Mouse (Mus musculus): ENCODE measurements around the gene Sdhaf4. TPM values are rescaled to one million over a fixed set of nuclear protein-coding genes. Genes with fewer than 3 reads are reported as not detected.
A peak's percentile ranks its signal among the peaks of the same experiment; 100 is the strongest.

The Sdhaf4 gene
- 46.4 and 50.7 TPM in 2 replicates for polyA plus RNA-seq (2016; fragmentation: Nextera tagmentation; extraction: Ambion mirVana)

GRCm38 (mm10) chr1:24005070-24005804 lies at the start of gene Sdhaf4:
Gene Sdhaf4, minus strand, starts transcription at chr1:24005656.
- H3K27me3 ChIP-seq (replicated peaks): no peaks in the 10 kb centered on the region
- ATAC-seq: peak; percentile 98
- H3K4me3 ChIP-seq: peak within 1 kb of the TSS; percentile 83
- no peaks in the 10 kb centered on the region for H3K9me3 ChIP-seq (replicated peaks)
- peaks cover 29% of the 10 kb centered on the region for H3K36me3 ChIP-seq
- peak within 1 kb of the TSS; percentile 90 for H3K9ac ChIP-seq
- H3K4me1 ChIP-seq: peaks cover 9% of the 10 kb centered on the region
- 1% methylated on average over 47 of the region's 47 CpGs for WGBS (ENCODE audit: insufficient replicate concordance)
- H3K27ac ChIP-seq: peak within 1 kb of the TSS; percentile 76
- H3K4me2 ChIP-seq: peak within 1 kb of the TSS; percentile 72

DNA sequence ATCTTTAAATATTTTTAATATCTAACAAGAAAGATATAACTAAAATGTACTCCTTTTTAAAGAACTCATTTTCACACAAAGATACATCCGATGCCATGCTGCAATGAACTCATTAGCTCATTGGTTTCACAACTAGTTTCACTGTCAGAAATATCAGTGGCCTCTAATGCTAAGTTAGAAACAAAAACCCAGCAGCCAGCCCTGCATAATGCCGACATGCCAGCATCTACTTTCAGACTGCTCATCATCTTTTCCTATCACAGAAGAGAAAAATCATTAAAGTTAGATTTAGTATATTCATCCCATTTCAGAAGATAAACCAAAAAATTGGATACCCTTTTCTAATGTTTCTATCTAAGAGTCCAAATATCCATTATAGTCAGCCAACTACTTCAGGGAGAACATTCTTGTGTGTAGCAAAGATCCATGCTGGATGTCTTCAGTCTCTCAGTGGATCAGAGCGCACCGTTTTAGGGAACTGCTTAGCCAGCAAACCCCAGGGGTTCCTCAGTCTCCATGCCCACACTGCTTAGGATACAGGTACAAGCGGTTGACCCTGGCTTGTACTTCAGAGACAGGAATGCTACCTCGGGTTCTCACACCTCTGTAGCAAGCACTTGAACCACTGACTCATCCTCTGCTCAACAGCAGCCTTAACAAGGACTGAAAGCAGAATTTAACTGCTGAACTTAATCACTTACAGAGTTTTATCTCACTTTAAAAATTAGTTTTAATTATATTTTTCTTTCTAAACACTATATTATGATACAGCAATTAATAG lies 41.5 kb upstream of the Sdhaf4 start:
- no peaks in the 10 kb centered on the region for H3K36me3 ChIP-seq
- ATAC-seq: no peak
- no peaks in the 10 kb centered on the region for H3K9me3 ChIP-seq (replicated peaks)
- H3K9ac ChIP-seq: no peak overlapping the region
- no peak overlapping the region for H3K4me3 ChIP-seq
- no peak overlapping the region for H3K4me2 ChIP-seq
- WGBS (ENCODE audit: insufficient replicate concordance): 62% methylated on average over 6 of the region's 6 CpGs
- H3K27ac ChIP-seq: no peak overlapping the region
- H3K27me3 ChIP-seq (replicated peaks): no peaks in the 10 kb centered on the region
- H3K4me1 ChIP-seq: no peaks in the 10 kb centered on the region

GRCm38 (mm10) chr1:24045627-24046026 lies 40.2 kb upstream of the Sdhaf4 start:
- Histone ChIP-seq H3K36me3 (no peaks in the 10 kb centered on the region), H3K27ac (no peak overlapping the region), H3K4me2 (no peak overlapping the region), H3K4me1 (no peaks in the 10 kb centered on the region), H3K9me3 (replicated peaks) (no peaks in the 10 kb centered on the region), H3K4me3 (no peak overlapping the region), H3K9ac (no peak overlapping the region), H3K27me3 (replicated peaks) (no peaks in the 10 kb centered on the region)
- 68% methylated on average over 5 of the region's 5 CpGs for WGBS (ENCODE audit: insufficient replicate concordance)
- no peak for ATAC-seq

DNA sequence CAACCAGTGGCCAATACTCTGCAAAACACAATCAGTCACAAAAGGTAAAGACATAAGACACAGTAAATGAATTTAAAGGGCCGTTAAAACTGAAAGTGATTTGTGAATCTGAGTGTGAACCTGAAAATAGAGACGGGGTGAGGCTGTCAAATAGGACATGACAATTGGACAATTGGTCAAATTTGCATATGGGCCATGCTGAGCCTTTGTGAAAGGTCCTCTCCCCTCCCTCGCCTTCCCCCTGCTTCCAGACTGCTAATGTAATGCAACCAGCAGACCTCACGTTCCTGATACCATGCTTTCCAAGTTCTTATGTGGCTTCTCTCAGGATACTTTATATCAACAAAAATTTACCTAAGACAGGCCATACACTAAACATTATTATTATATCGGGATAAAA lies 37.6 kb upstream of the Sdhaf4 start:
- Histone ChIP-seq H3K27me3 (replicated peaks) (no peaks in the 10 kb centered on the region), H3K4me2 (no peak overlapping the region), H3K4me3 (no peak overlapping the region), H3K9me3 (replicated peaks) (no peaks in the 10 kb centered on the region), H3K27ac (no peak overlapping the region), H3K9ac (no peak overlapping the region), H3K36me3 (no peaks in the 10 kb centered on the region), H3K4me1 (no peaks in the 10 kb centered on the region)
- ATAC-seq: no peak
- WGBS (ENCODE audit: insufficient replicate concordance): 62% methylated on average over 5 of the region's 5 CpGs

DNA sequence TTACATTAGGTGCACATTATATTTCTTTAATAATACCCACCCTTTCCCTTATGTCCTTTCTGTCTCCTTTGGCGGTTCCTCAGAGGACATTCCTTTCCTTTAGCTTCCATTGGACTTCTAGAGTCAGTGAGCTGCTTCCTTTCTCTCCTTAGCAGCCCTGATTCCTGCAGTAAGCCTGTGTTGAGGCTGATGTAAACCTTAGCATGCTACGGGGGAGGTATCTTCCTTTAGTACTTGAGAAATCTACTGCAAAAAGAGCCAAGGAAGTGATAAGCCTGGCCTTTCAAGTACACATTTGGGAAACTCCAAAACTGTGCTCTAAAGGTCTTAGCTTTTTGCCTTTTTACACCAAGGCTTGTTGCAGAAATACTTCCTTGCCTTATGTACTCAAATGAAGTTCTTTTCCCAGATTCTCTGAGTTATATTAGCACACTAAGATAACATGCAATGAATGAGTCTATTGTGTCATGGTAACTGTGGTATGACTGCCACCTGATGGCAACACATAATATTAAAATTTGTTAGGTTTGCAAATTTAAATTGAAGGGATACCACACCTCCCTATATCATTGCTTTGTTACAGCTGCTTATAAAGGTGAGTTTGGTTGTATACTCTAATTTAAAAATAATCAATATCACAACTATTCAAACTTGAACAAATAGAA lies 28.4 kb upstream of the Sdhaf4 start:
- ATAC-seq: no peak
- H3K9ac ChIP-seq: no peak overlapping the region

GRCm38 (mm10) chr1:24010821-24011220 lies 5.4 kb upstream of the Sdhaf4 start:
- no peak overlapping the region for H3K4me3 ChIP-seq
- H3K4me1 ChIP-seq: no peaks in the 10 kb centered on the region
- 70% methylated on average over 6 of the region's 6 CpGs for WGBS (ENCODE audit: insufficient replicate concordance)
- no peaks in the 10 kb centered on the region for H3K9me3 ChIP-seq (replicated peaks)
- H3K27ac ChIP-seq: no peak overlapping the region
- no peak overlapping the region for H3K9ac ChIP-seq
- no peak overlapping the region for H3K4me2 ChIP-seq
- no peaks in the 10 kb centered on the region for H3K27me3 ChIP-seq (replicated peaks)
- H3K36me3 ChIP-seq: 0 out of 2 replicates have a peak, but pooled peaks cover 3% of the 10 kb centered on the region
- ATAC-seq: no peak

More for the DNA sequence above, 28.4 kb upstream of the Sdhaf4 start:
- Histone ChIP-seq H3K4me3 (no peak overlapping the region), H3K36me3 (no peaks in the 10 kb centered on the region; the same call in 1 of the 2 replicates), H3K27me3 (replicated peaks) (no peaks in the 10 kb centered on the region), H3K27ac (no peak overlapping the region), H3K9me3 (replicated peaks) (no peaks in the 10 kb centered on the region), H3K4me1 (no peaks in the 10 kb centered on the region), H3K4me2 (no peak overlapping the region)
- WGBS (ENCODE audit: insufficient replicate concordance): 73% methylated on average over 2 of the region's 2 CpGs

DNA sequence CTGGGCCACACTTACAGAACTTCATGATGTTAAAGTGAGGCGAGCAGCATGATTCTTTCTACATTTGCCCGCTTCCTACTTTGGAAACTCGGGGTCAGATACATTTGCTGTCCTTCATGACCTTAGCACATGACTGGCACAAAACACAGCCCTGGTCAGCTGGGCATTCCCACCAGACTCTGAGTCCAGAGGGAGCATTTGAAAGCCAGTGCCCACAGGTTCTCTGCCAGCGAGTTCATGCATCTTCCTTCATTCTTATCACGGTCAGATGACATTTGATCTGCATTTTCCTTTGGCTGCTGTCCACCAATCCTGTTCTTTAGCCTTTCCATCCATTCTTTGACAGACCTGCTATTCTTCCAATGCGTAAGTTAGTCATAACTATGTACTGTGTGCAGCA lies 4.6 kb upstream of the Sdhaf4 start:
- no peak overlapping the region for H3K27ac ChIP-seq
- no peak overlapping the region for H3K4me2 ChIP-seq
- H3K27me3 ChIP-seq (replicated peaks): no peaks in the 10 kb centered on the region
- H3K4me3 ChIP-seq: no peak overlapping the region
- H3K36me3 ChIP-seq: 0 out of 2 replicates have a peak, but pooled peaks cover 3% of the 10 kb centered on the region
- 66% methylated on average over 6 of the region's 6 CpGs for WGBS (ENCODE audit: insufficient replicate concordance)
- no peak overlapping the region for H3K9ac ChIP-seq
- ATAC-seq: no peak
- no peaks in the 10 kb centered on the region for H3K9me3 ChIP-seq (replicated peaks)
- H3K4me1 ChIP-seq: no peaks in the 10 kb centered on the region

- no peak overlapping the region for H3K4me2 ChIP-seq
- WGBS (ENCODE audit: insufficient replicate concordance): 70% methylated on average over 8 of the region's 8 CpGs
- H3K9me3 ChIP-seq (replicated peaks): no peaks in the 10 kb centered on the region
- no peaks in the 10 kb centered on the region for H3K27me3 ChIP-seq (replicated peaks)
- no peak overlapping the region for H3K4me3 ChIP-seq
- no peak overlapping the region for H3K9ac ChIP-seq
- H3K4me1 ChIP-seq: peaks cover 9% of the 10 kb centered on the region
- ATAC-seq: no peak
- no peak overlapping the region for H3K27ac ChIP-seq
- peaks cover 7% of the 10 kb centered on the region for H3K36me3 ChIP-seq
These were observed 2.2 kb upstream of the Sdhaf4 start for GRCm38 (mm10) chr1:24007621-24008020.

DNA sequence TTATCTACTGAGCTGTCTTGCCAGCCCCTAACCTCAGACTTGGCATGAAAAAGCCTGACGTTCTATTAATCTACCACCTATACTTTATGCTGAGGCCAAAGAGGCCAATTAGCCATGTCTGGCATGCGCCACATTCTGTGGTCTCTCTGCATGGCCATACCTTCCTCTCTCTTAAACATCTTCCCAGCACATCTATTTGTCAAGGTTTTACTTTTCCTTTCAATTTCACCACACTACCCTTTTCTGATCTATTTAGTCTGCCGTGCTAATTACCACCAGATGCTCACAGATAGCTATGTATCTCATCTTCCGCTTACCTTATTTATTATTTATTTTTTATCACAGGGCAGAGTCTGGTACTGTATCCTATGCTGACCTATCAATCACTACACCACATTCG lies 6.1 kb downstream of the Sdhaf4 start:
- WGBS (ENCODE audit: insufficient replicate concordance): 76% methylated on average over 5 of the region's 5 CpGs
- Histone ChIP-seq H3K4me1 (peaks cover 33% of the 10 kb centered on the region), H3K36me3 (peaks cover 52% of the 10 kb centered on the region), H3K27me3 (replicated peaks) (no peaks in the 10 kb centered on the region), H3K9ac (no peak overlapping the region), H3K27ac (no peak overlapping the region), H3K4me2 (no peak overlapping the region), H3K9me3 (replicated peaks) (no peaks in the 10 kb centered on the region), H3K4me3 (no peak overlapping the region)
- no peak for ATAC-seq

DNA sequence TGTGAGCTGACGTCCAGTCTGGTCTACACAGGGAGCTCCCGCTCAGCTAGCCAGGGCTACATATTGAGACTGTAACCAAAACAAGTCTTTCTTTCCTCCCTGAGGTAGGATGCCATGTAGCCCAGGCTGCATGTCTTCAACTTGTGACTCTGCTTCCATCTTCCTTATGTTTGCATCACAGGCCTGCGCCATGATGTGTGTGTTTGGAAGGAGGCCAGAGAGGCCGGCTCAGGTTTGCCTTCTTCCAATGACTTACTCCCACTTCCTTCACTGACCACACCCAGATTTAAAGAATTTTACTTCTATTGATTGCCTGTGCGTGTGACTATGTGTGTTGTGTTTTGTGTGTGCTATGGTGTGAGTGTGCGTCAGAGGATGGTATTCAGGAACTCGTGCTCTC lies 6.6 kb downstream of the Sdhaf4 start:
- 87% methylated on average over 7 of the region's 7 CpGs for WGBS (ENCODE audit: insufficient replicate concordance)

DNA sequence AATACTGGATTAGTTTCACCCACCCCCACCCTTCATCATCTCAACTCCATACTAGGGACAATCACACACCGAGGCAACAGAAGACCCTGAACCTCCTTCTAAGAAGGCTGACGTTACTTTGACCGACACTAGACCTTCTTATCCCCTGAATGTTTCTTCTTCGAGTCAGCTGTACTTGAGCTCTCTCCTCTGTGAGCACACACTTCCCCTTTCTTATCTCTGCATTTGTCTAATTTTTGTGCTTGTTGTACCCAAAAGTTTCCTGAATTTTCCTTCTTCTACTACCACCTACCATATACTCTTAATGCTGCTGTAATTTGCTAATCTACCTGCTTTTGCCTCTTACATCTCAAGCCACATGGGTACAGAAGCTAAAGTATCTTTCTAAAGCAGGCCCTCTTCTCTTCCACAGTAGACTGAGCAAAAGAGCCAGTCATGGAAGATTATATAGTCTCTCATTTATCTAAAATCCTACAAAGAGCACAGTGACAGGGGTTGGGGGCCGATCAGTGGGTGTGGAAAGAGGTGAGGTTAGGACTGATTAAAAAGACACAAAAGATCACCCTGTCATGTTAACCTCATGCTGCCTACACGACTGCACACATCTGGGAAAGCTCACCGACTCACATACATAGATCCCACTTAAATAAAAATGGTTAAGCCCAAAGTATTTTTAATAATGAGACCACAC lies 7.2 kb downstream of the Sdhaf4 start:
- peaks cover 52% of the 10 kb centered on the region for H3K36me3 ChIP-seq
- ATAC-seq: peak; percentile 76
- H3K27ac ChIP-seq: peak overlapping the region; percentile 40; the same call in 1 of the 2 replicates
- H3K4me1 ChIP-seq: peaks cover 29% of the 10 kb centered on the region
- H3K9ac ChIP-seq: no peak overlapping the region
- H3K4me3 ChIP-seq: no peak overlapping the region
- WGBS (ENCODE audit: insufficient replicate concordance): 50% methylated on average over 7 of the region's 7 CpGs
- H3K4me2 ChIP-seq: no peak overlapping the region
- no peaks in the 10 kb centered on the region for H3K9me3 ChIP-seq (replicated peaks)
- H3K27me3 ChIP-seq (replicated peaks): no peaks in the 10 kb centered on the region

More for the DNA sequence above, 6.6 kb downstream of the Sdhaf4 start:
- Histone ChIP-seq H3K9me3 (replicated peaks) (no peaks in the 10 kb centered on the region), H3K36me3 (peaks cover 52% of the 10 kb centered on the region), H3K4me1 (peaks cover 29% of the 10 kb centered on the region), H3K4me2 (no peak overlapping the region), H3K4me3 (no peak overlapping the region), H3K27me3 (replicated peaks) (no peaks in the 10 kb centered on the region), H3K27ac (peak overlapping the region; percentile 40; the same call in 1 of the 2 replicates), H3K9ac (no peak overlapping the region)
- ATAC-seq: no peak
